Mouse (Mus musculus): Measurements from ENCODE around the gene Cga. TPM values are rescaled to one million over a fixed set of nuclear protein-coding genes. Genes with fewer than 3 reads are reported as not detected.

The Cga gene
- polyA plus RNA-seq (2014; fragmentation: Illumina TruSeq; extraction: RNeasy Lipid Tissue Mini Kit (QIAGEN cat#74804); ENCODE audit: low replicate concordance): not detected

DNA sequence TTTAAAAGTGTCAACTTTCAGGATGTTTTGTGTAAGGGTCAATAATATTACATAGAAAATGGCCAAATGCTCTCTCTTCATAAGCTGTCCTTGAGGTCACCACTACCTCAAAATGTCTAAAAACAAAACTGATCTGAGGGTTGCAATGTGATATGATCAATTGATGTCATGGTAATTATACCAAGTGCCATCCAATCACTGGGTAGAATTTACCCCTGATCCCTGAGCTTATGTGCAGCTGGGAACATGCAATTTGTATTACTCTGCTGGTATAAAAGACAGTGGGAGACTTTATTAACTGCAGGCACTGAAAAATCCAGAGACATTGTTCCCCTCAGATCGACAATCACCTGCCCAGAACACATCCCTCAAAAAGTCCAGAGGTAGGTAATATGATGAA is at the start of gene Cga:
Gene Cga, plus strand, starts transcription at position 301 of the 400 bp plus-strand sequence.

DNA sequence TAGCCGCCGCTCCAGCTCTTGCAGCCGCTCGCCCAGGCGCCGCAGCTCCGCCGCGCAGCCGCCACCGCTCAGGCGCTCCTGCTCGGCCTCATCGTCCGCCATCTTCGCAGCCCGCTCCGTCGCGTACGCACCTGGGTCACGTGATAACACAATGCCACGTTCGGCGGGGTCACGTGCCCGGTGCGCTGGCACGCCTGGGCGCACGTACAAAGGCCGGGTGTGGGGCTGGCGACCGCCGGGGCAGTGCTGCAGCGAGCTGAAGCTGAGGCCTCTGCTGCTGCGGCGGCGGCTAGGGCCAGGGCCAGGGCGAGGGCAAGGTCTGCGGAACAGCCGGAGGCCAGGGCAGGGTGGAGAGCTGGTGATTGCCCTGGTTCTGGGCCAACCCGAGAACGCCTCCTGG is 10.8 kb upstream of the Cga start, which contains the start of gene Zfp292:
Gene Zfp292, minus strand, starts transcription at position 143 of the 400 bp plus-strand sequence.

Other genes starting within 250 kb of the Cga start
- 38.5 TPM for gene Slc35a1, start 206.3 kb upstream of the Cga start, polyA plus RNA-seq (2014; fragmentation: Illumina TruSeq; extraction: RNeasy Lipid Tissue Mini Kit (QIAGEN cat#74804); ENCODE audit: low replicate concordance)
- gene Cfap206, start 163.6 kb upstream of the Cga start, polyA plus RNA-seq (2014; fragmentation: Illumina TruSeq; extraction: RNeasy Lipid Tissue Mini Kit (QIAGEN cat#74804); ENCODE audit: low replicate concordance): not detected
- gene Gm136, start 137.5 kb upstream of the Cga start, polyA plus RNA-seq (2014; fragmentation: Illumina TruSeq; extraction: RNeasy Lipid Tissue Mini Kit (QIAGEN cat#74804); ENCODE audit: low replicate concordance): not detected
- 119 TPM for gene Smim8, start 115.4 kb upstream of the Cga start, polyA plus RNA-seq (2014; fragmentation: Illumina TruSeq; extraction: RNeasy Lipid Tissue Mini Kit (QIAGEN cat#74804); ENCODE audit: low replicate concordance)
- 58.1 TPM for gene Zfp292, start 10.8 kb upstream of the Cga start, polyA plus RNA-seq (2014; fragmentation: Illumina TruSeq; extraction: RNeasy Lipid Tissue Mini Kit (QIAGEN cat#74804); ENCODE audit: low replicate concordance)